Mouse (Mus musculus) megakaryocyte, embryonic 14.5 days (primary cell): ENCODE data around the gene Agap1. TPM values are rescaled to one million over a fixed set of nuclear protein-coding genes. Genes with fewer than 3 reads are reported as not detected.
"Not testable (repeated sequence)": the region's sequence is repeated elsewhere in the genome, so short reads cannot be mapped to it uniquely, and the experiment has no call there.

Experiments
- H3K27me3 ChIP-seq: replicated peaks from 2 replicates; pipeline ENCODE3; 2012; ENCODE audit warnings: inconsistent platforms
- H3K36me3 ChIP-seq: replicated peaks from 2 replicates; pipeline ENCODE3; 2012; ENCODE audit warnings: low read length, inconsistent platforms, mixed read lengths
- H3K4me1 ChIP-seq: 2 replicates; pipeline ENCODE4 v1.6.1; 2012; ENCODE audit warnings: inconsistent platforms
- H3K4me3 ChIP-seq: replicated peaks from 2 replicates; pipeline ENCODE3; 2012; ENCODE audit warnings: moderate library complexity, mild to moderate bottlenecking, inconsistent platforms
- H3K9me3 ChIP-seq: 2 replicates; pipeline ENCODE4 v1.6.1; 2012; ENCODE audit warnings: inconsistent platforms
- FLI1 ChIP-seq: IDR thresholded peaks from 2 replicates; pipeline ENCODE4 v1.6.1; 2012; ENCODE audit warnings: low read length, inconsistent platforms, mixed read lengths
- GATA1 ChIP-seq: IDR thresholded peaks from 3 replicates; pipeline ENCODE4 v1.6.1; 2012; ENCODE audit warnings: mixed read lengths, low read length, inconsistent platforms, borderline replicate concordance
- polyA plus RNA-seq: library from polyadenylated mRNA; stranded (reverse); fragments of >175 nt; gene quantifications from 2 replicates; pipeline ENCODE4 v1.2.3, GENCODE M21; 2012; ENCODE audit warnings: low replicate concordance; ENCODE audit not compliant: insufficient read depth

Gene Agap1
- polyA plus RNA-seq, 1 experiment: 3.4 TPM

GRCm38 (mm10) chr1:89500925-89501324, 46.3 kb downstream of the Agap1 start:
- H3K4me3 ChIP-seq: no peak overlapping the region
- H3K9me3 ChIP-seq: peaks cover 15% of the 10 kb centered on the region
- TF ChIP-seq FLI1 (no peak), GATA1 (no peak)

GRCm38 (mm10) chr1:89501346-89501745, 46.7 kb downstream of the Agap1 start:
- no peaks in the 10 kb centered on the region for H3K36me3 ChIP-seq
- no peak overlapping the region for H3K4me3 ChIP-seq
- no peaks in the 10 kb centered on the region for H3K27me3 ChIP-seq
- peaks cover 15% of the 10 kb centered on the region for H3K9me3 ChIP-seq
- H3K4me1 ChIP-seq: no peaks in the 10 kb centered on the region
- TF ChIP-seq GATA1: no peak
- no peak for TF ChIP-seq FLI1

More at GRCm38 (mm10) chr1:89500925-89501324, 46.3 kb downstream of the Agap1 start:
- Histone ChIP-seq H3K36me3 (no peaks in the 10 kb centered on the region), H3K4me1 (no peaks in the 10 kb centered on the region), H3K27me3 (no peaks in the 10 kb centered on the region)

GRCm38 (mm10) chr1:89501891-89502290, 47.3 kb downstream of the Agap1 start:
- not testable (repeated sequence) for H3K27me3 ChIP-seq, H3K36me3 ChIP-seq, H3K4me3 ChIP-seq, H3K4me1 ChIP-seq
- H3K9me3 ChIP-seq: peaks cover 15% of the 10 kb centered on the region

GRCm38 (mm10) chr1:89509196-89509595, 54.6 kb downstream of the Agap1 start:
- Histone ChIP-seq H3K4me1 (no peaks in the 10 kb centered on the region), H3K4me3 (no peak overlapping the region), H3K27me3 (peaks cover 5% of the 10 kb centered on the region), H3K36me3 (no peaks in the 10 kb centered on the region), H3K9me3 (peaks cover 5% of the 10 kb centered on the region)
- TF ChIP-seq GATA1 (no peak), FLI1 (no peak)

GRCm38 (mm10) chr1:89509763-89510340, 55.2 kb downstream of the Agap1 start:
- H3K9me3 ChIP-seq: no peaks in the 10 kb centered on the region

GRCm38 (mm10) chr1:89510731-89511130, 56.1 kb downstream of the Agap1 start:
- TF ChIP-seq GATA1: no peak
- TF ChIP-seq FLI1: no peak
- Histone ChIP-seq H3K36me3 (no peaks in the 10 kb centered on the region), H3K4me3 (no peak overlapping the region), H3K9me3 (no peaks in the 10 kb centered on the region), H3K4me1 (no peaks in the 10 kb centered on the region), H3K27me3 (peaks cover 6% of the 10 kb centered on the region)

More at GRCm38 (mm10) chr1:89509763-89510340, 55.2 kb downstream of the Agap1 start:
- Histone ChIP-seq H3K4me3 (no peak overlapping the region), H3K4me1 (no peaks in the 10 kb centered on the region), H3K27me3 (peaks cover 6% of the 10 kb centered on the region), H3K36me3 (no peaks in the 10 kb centered on the region)
- TF ChIP-seq FLI1 (no peak), GATA1 (no peak)

GRCm38 (mm10) chr1:89513616-89514283, 59.1 kb downstream of the Agap1 start:
- no peak overlapping the region for H3K4me3 ChIP-seq
- TF ChIP-seq FLI1: no peak
- TF ChIP-seq GATA1: no peak
- H3K9me3 ChIP-seq: no peaks in the 10 kb centered on the region

GRCm38 (mm10) chr1:89515808-89516560, 61.4 kb downstream of the Agap1 start:
- Histone ChIP-seq H3K27me3 (peaks cover 14% of the 10 kb centered on the region), H3K4me1 (no peaks in the 10 kb centered on the region; the same call in 1 of the 2 replicates), H3K36me3 (no peaks in the 10 kb centered on the region), H3K9me3 (no peaks in the 10 kb centered on the region), H3K4me3 (no peak overlapping the region)
- TF ChIP-seq FLI1: no peak
- TF ChIP-seq GATA1: no peak

More at GRCm38 (mm10) chr1:89513616-89514283, 59.1 kb downstream of the Agap1 start:
- Histone ChIP-seq H3K27me3 (peaks cover 7% of the 10 kb centered on the region), H3K4me1 (no peaks in the 10 kb centered on the region), H3K36me3 (no peaks in the 10 kb centered on the region)

GRCm38 (mm10) chr1:89517817-89518216, 63.2 kb downstream of the Agap1 start:
- no peak for TF ChIP-seq GATA1
- TF ChIP-seq FLI1: no peak
- Histone ChIP-seq H3K27me3 (peaks cover 20% of the 10 kb centered on the region), H3K36me3 (no peaks in the 10 kb centered on the region), H3K9me3 (no peaks in the 10 kb centered on the region), H3K4me1 (peaks cover 9% of the 10 kb centered on the region; the same call in 1 of the 2 replicates), H3K4me3 (no peak overlapping the region)

GRCm38 (mm10) chr1:89519914-89520643, 65.5 kb downstream of the Agap1 start:
- H3K27me3 ChIP-seq: peaks cover 25% of the 10 kb centered on the region
- H3K4me1 ChIP-seq: peaks cover 28% of the 10 kb centered on the region
- H3K9me3 ChIP-seq: no peaks in the 10 kb centered on the region
- TF ChIP-seq GATA1 (no peak), FLI1 (no peak)
- H3K4me3 ChIP-seq: no peak overlapping the region
- no peaks in the 10 kb centered on the region for H3K36me3 ChIP-seq
